Mouse (Mus musculus) B cell, adult 2 months (primary cell): ENCODE results near the gene Vbp1.

Experiments
- DNase-seq, 2 experiments: peaks; one replicate each; pipeline ENCODE4 v3.0.0; 2022

The Vbp1 gene

GRCm38 (mm10) chrX:75514179-75514972 is at the start of gene Vbp1:
Gene Vbp1 (plus strand): TSS chrX:75514299.
- DNase-seq = peak; percentile 78 to 82

GRCm38 (mm10) chrX:75475182-75475644 is 38.9 kb upstream of the Vbp1 start:
- DNase-seq = peak; percentile 35 to 38

GRCm38 (mm10) chrX:75489886-75490285 is 24.2 kb upstream of the Vbp1 start:
- no peak for DNase-seq

- no peak for DNase-seq
Measured at GRCm38 (mm10) chrX:75513787-75514178, 316 bp upstream of the Vbp1 start.

- peak; percentile 17 to 21 for DNase-seq
Measured at GRCm38 (mm10) chrX:75577582-75578324, 63.7 kb downstream of the Vbp1 start, which contains the start of gene Rab39b. Gene Rab39b (minus strand): TSS chrX:75578231.

GRCm38 (mm10) chrX:75578539-75578938 is 64.4 kb downstream of the Vbp1 start:
- DNase-seq = no peak
